Mouse (Mus musculus): Measurements from ENCODE around the gene Dlg4.
"Not testable (repeated sequence)": the region's sequence is repeated elsewhere in the genome, so short reads cannot be mapped to it uniquely, and the experiment has no call there.

The Dlg4 gene

GRCm38 (mm10) chr11:69996161-69997061 lies 20.3 kb upstream of the Dlg4 start:
- peak in 1 of 2 experiments; percentile 56 for DNase-seq (ENCODE audit: low spot score in 2 of 2)

GRCm38 (mm10) chr11:69997070-69997509 lies 19.7 kb upstream of the Dlg4 start:
- DNase-seq (ENCODE audit: low spot score in 2 of 2): peak; percentile 85 to 88

GRCm38 (mm10) chr11:69998567-69999491 lies 17.9 kb upstream of the Dlg4 start:
- DNase-seq (ENCODE audit: low spot score in 2 of 2): no peak

- no peak for DNase-seq (ENCODE audit: low spot score in 2 of 2)
Observed at GRCm38 (mm10) chr11:69999666-70000065, 17.1 kb upstream of the Dlg4 start.

- DNase-seq (ENCODE audit: low spot score in 2 of 2): peak; percentile 80 to 87
Observed at GRCm38 (mm10) chr11:70000396-70000898, 16.3 kb upstream of the Dlg4 start, which contains the start of gene Dvl2. Gene Dvl2, plus strand, starts transcription at chr11:70000595.

DNA sequence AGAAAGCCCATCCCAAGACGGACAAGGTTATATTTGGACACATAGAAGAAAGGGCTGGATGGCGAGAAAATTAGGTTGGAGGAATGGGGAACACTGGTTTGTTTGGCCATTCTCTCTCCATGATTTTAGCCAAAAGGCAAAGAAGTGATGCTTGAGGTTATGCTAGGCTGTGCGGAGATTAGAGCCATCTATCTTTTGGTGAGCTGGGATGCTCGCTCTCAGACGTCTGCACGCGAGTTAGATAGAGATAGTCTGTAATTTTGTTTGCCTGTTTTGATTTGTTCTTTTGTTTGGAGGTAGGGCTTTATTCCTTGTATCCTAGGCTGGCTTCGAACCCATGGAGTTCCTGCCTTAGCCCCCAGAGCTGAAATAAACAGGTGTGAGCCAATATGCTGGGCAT lies 15.6 kb upstream of the Dlg4 start:
- DNase-seq (ENCODE audit: low spot score in 2 of 2): no peak

DNA sequence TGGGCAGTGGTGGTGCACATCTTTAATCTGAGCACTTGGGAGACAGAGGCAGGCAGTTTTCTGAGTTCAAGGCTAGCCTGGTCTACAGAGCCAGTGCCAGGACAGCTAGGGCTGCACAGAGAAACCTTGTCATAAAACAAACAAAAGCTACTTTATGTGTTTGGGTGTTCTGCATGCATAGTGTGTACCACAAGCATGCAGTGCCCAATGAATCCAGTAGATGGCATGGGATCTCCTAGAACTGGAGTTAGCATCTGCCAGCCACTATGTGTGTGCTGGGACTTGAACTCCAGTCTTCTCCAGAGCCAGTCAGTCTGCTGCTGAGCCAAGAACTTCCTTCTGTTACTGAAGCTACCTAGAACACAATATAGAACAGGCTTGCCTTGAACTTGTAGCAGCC lies 14.9 kb upstream of the Dlg4 start:
- DNase-seq (ENCODE audit: low spot score in 2 of 2): no peak

DNA sequence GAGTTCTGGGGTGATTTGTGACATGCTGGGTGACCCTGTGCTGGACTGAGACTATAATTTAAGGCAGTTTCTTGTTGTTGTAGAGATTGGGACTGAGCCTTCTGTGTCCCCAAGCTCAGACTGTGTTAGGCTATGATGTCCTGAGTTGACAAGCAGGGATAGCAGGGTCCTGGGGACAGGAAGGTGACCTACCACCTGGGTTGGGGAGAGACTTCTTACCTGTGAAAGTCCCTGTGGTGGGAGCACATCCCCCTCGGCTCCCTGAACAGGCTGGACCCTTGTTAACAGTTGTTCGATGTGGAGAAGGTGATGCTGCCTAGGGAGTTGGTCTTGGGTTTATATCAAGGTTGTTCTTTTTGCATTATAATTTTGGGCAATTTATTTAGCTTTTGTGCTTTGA lies 14.3 kb upstream of the Dlg4 start:
- DNase-seq (ENCODE audit: low spot score in 2 of 2): no peak

DNA sequence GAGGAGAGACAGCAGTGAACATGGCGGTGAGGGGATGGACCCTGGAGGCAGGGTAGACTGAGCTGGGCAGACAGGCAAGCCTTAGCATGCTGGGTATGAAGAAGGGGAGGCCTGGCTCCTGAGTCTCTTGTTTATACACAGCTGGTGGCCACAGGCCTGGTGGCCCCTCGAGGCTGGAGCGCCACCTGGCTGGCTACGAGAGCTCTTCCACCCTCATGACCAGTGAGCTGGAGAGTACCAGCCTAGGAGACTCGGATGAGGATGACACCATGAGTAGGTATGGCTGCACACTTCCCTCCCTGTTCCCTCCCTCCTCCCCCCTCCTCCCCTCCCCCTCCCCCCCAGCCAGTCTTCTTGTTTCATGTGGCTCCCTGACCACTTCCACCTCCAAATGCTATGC lies 11.2 kb upstream of the Dlg4 start:
- DNase-seq (ENCODE audit: low spot score in 2 of 2): no peak

GRCm38 (mm10) chr11:70010033-70010432 lies 6.7 kb upstream of the Dlg4 start:
- no peak for DNase-seq (ENCODE audit: low spot score in 2 of 2)

DNA sequence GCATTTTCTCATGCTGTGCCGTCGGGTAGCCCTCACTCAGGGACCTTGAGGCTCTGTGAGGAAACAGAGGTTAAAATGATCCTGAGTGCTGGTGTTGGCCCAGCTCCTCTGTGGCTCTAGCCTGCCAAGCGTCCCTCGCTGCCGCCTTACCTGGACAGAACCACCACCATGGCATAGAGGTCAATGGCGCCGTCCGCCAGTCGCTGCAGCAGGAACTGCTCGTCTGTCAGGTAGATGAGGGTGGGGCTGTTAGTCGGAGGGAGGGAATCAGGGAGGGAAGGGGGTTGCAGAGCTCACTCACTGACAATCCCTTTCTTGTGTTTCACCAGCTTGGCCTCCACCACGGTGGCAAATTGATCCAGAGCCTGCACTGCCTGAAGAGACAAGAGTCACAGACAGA lies 6.2 kb upstream of the Dlg4 start:
- no peak for DNase-seq (ENCODE audit: low spot score in 2 of 2)

DNA sequence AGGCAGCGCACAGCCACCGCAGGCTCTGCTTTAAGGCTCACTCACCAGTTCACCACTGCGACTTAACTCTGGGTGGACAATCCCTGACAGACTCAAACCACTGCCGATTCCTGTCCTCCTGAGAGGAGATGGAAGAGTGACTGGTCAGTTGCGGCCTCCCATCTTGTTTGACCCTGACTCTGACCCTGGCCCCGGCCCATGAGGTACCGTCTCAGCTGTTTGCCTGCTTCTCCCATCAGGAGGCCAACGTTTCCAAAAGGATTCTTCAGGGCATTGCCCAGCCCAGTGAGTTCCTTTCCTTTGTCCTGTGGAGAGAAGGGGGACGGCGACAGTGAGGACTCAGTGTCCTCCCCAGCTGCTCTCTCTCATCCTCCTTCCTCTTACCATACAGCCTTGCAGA lies 5.8 kb upstream of the Dlg4 start:
- DNase-seq (ENCODE audit: low spot score in 2 of 2): no peak

GRCm38 (mm10) chr11:70012931-70013330 lies 3.8 kb upstream of the Dlg4 start:
- DNase-seq (ENCODE audit: low spot score in 2 of 2): no peak

GRCm38 (mm10) chr11:70013408-70013807 lies 3.3 kb upstream of the Dlg4 start:
- DNase-seq (ENCODE audit: low spot score in 2 of 2): no peak

- DNase-seq (ENCODE audit: low spot score in 2 of 2): no peak
Observed at GRCm38 (mm10) chr11:70014051-70014450, 2.7 kb upstream of the Dlg4 start.

DNA sequence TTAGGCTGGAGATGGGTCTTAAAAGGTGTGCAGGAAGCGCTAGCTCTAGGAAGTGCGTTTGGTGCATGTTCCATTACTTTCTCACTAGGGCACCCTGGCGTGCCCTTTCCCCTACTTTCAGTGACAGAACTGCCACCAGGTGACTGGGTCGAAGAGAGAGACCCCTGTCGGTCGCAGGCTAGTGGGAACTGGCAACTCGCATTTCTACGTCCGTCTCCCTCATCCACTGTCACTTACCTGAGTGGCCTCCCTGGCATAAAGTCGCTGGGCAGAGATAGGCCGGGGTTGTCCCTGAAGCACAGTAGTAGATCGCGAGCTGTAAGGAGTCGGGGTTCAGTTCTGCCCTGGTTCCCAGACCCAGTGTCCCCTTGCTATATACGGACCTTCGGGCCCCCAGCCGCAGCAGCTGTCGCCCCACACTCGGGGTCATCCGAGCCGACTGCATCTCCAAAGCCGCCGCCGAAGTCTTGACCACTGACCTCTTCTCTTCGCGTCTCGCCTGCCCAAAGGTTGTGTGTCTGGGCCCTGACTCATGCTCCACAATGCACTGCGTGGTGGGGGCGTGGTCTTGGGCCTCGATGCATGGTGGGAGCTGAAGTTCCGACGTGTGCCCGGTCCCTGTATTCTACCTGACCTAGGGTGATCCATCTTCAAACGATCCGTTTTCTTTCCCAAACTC lies 1.7 kb upstream of the Dlg4 start, which contains the start of gene Acadvl:
Gene Acadvl, minus strand, starts transcription at position 532 of the 679 bp plus-strand sequence.
- DNase-seq (ENCODE audit: low spot score in 2 of 2): peak; percentile 88 to 89

DNA sequence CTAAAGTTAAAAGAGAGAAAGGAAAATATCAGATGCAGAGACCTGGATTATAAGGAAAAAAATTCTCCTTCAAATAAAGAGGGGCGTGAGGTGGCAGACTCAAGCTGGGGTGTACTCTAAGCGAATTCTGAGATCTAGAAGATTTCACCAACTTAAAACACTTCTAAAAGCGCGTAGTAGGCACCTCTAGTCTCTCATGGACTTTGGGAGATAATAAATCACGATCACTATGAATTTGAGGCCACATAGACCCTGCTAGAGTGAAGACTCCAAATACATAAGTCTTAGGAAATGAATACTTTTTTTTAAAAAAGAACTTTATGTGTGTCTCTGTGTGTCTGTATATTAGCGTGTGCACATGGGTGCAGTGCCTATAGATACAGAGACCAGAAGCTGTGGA lies 1.1 kb upstream of the Dlg4 start:
- DNase-seq (ENCODE audit: low spot score in 2 of 2): no peak

- not testable (repeated sequence) for DNase-seq (ENCODE audit: low spot score in 2 of 2)
Observed at GRCm38 (mm10) chr11:70016177-70016576, 565 bp upstream of the Dlg4 start.

GRCm38 (mm10) chr11:70017199-70017767 lies 541 bp downstream of the Dlg4 start:
- no peak for DNase-seq (ENCODE audit: low spot score in 2 of 2)

GRCm38 (mm10) chr11:70018131-70018990 lies 1.6 kb downstream of the Dlg4 start:
- DNase-seq (ENCODE audit: low spot score in 2 of 2): no peak
